Mouse (Mus musculus): ENCODE data around the gene Ptbp3. TPM values are rescaled to one million over a fixed set of nuclear protein-coding genes. Genes with fewer than 3 reads are reported as not detected.

The Ptbp3 gene
- total RNA-seq, 1 experiment: 46.1 TPM

DNA sequence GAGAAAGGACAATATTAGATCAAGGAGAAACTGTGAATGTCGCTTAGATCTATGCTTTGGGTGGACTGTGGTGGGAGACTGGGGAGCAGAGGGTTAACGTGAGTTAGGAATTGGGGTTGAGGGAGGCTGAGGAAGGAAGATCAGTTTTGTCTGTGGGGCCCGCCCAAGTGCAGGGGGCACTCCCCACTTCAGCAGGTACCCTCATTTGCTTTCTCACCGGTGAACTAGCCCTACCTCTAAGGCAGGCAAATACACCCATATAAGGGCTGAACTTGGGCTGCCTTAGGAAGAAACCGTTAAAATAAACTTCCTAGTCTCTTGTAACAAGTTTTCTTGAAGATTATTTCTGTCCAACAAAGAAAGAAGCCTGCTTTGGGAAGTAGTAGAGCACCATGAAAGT lies 110.1 kb downstream of the Ptbp3 start:
- Histone ChIP-seq H3K9me3 (ENCODE audit: control insufficient read depth, insufficient read depth, low read depth, low read length) (no peaks in the 10 kb centered on the region), H3K4me3 (ENCODE audit: insufficient read depth in 1 of 2, low read depth in 1 of 2, low read length in 2 of 2, poor library complexity in 1 of 2, severe bottlenecking in 1 of 2) (no peak overlapping the region), H3K36me3 (ENCODE audit: control insufficient read depth, insufficient read depth, low read length, poor library complexity, severe bottlenecking) (no peaks in the 10 kb centered on the region), H3K9ac (ENCODE audit: insufficient read depth, low read depth, low read length, poor library complexity, severe bottlenecking) (no peak overlapping the region), H3K4me1 (ENCODE audit: control insufficient read depth in 2 of 2, insufficient read depth in 2 of 2, low read length in 2 of 2, poor library complexity in 1 of 2) (peaks cover 0 to 5% of the 10 kb centered on the region in 2 experiments; a peak in 1 of 4 replicates), H3K27ac (ENCODE audit: insufficient read depth, low read depth, low read length, poor library complexity, severe bottlenecking) (no peak overlapping the region)
- DNase-seq (ENCODE audit: low read depth, low spot score): no peak
- in situ Hi-C loops (cut with MboI; ENCODE audit: low sequenced_read_pairs in 2 of 2, unreplicated experiment in 2 of 2): no loop called here
- no peak for TF ChIP-seq ZC3H11A (IDR thresholded peaks at IDR 0.05; ENCODE audit: borderline replicate concordance, low read depth, low read length)
- TF ChIP-seq HCFC1 (IDR thresholded peaks at IDR 0.05; ENCODE audit: borderline replicate concordance, insufficient read depth, low read length): no peak
- TF ChIP-seq MAFK (IDR thresholded peaks at IDR 0.05; ENCODE audit: insufficient read depth, low read depth, low read length): no peak
- no peak for TF ChIP-seq ZNF384 (IDR thresholded peaks at IDR 0.05; ENCODE audit: low read depth, low read length)
- no peak for TF ChIP-seq CHD2 (IDR thresholded peaks at IDR 0.05; ENCODE audit: low read depth, low read length)

DNA sequence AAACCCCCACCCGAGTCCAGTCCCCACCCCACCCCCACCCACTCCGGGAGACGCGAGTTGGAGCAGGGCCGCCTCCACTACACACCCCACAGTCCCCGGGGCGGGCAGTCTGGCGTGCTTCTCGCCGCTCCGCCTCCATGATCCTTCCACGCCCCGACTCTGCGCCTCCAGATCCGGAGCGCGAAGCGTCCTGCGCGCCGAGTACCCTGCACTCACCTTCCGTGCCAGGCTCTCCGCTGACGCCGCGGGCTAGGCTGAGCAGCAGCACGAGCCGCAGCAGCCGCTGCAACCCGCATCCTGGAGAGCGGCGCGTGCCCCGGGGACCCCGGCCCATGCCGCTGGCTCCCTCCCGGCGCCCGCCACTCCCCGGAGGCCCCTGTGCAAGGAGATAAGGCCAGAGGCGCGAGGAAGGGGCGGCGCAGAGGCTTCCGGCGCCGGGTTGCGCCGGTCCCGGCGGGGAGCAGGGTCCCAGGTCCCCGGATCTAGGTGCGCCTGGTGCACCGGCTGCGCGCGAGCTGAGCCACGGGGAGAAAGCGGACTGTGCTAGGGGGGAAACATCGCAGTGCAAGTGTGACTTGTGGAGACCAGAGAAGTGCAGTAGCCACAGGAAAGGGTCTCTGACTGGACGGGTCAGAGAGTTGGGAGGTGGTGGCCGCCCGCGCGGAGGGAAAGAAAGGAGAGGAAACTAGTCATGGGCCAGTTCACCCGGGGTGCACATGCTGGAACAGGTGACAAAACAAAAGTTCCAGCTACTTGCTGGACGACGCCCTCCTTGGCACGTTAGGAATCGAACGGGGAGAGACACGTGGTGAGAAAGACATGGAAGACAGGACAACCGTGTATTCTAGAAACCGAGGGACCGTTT lies 110.9 kb downstream of the Ptbp3 start, which contains the start of gene Susd1:
TSS of gene Susd1 (minus strand) at position 644 of the 865 bp plus-strand sequence.
- peak; percentile 44 for DNase-seq (ENCODE audit: low read depth, low spot score)
- Histone ChIP-seq H3K36me3 (ENCODE audit: control insufficient read depth, insufficient read depth, low read length, poor library complexity, severe bottlenecking) (no peaks in the 10 kb centered on the region), H3K27ac (ENCODE audit: insufficient read depth, low read depth, low read length, poor library complexity, severe bottlenecking) (no peak within 1 kb of the TSS), H3K9me3 (ENCODE audit: control insufficient read depth, insufficient read depth, low read depth, low read length) (no peaks in the 10 kb centered on the region), H3K9ac (ENCODE audit: insufficient read depth, low read depth, low read length, poor library complexity, severe bottlenecking) (peak within 1 kb of the TSS; percentile 65), H3K4me3 (ENCODE audit: insufficient read depth in 1 of 2, low read depth in 1 of 2, low read length in 2 of 2, poor library complexity in 1 of 2, severe bottlenecking in 1 of 2) (peak within 1 kb of the TSS; percentile 68 to 69), H3K4me1 (ENCODE audit: control insufficient read depth in 2 of 2, insufficient read depth in 2 of 2, low read length in 2 of 2, poor library complexity in 1 of 2) (peaks cover 0 to 10% of the 10 kb centered on the region in 2 experiments; a peak in 1 of 4 replicates)
- TF ChIP-seq MAFK (IDR thresholded peaks at IDR 0.05; ENCODE audit: insufficient read depth, low read depth, low read length) (no peak), ZC3H11A (IDR thresholded peaks at IDR 0.05; ENCODE audit: borderline replicate concordance, low read depth, low read length) (no peak), CHD2 (IDR thresholded peaks at IDR 0.05; ENCODE audit: low read depth, low read length) (no peak), HCFC1 (IDR thresholded peaks at IDR 0.05; ENCODE audit: borderline replicate concordance, insufficient read depth, low read length) (no peak), ZNF384 (IDR thresholded peaks at IDR 0.05; ENCODE audit: low read depth, low read length) (no peak)
- in situ Hi-C loops (cut with MboI; ENCODE audit: low sequenced_read_pairs in 2 of 2, unreplicated experiment in 2 of 2): no loop called here

DNA sequence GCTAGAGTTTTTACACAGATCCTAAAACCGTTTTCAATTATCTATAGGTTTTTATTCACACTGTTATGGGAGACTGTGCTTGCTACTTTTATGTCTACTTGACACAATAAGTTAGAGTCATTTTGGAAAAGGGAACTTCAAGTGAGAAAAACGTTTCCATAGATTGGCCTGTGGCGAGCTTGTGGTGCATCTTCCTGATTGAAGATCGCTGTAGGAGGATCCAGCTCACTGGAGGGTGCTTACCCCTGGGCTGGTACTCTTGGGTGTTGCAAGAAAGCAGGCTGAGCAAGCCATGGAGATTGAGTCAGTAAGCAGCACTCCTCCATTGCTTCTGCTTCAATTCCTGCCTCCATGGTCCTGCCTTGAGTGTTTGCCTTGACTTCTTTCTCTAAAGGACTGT lies 113.2 kb downstream of the Ptbp3 start:
- Histone ChIP-seq H3K4me1 (ENCODE audit: control insufficient read depth in 2 of 2, insufficient read depth in 2 of 2, low read length in 2 of 2, poor library complexity in 1 of 2) (peaks cover 3 to 10% of the 10 kb centered on the region in 2 experiments; a peak in 2 of 4 replicates), H3K36me3 (ENCODE audit: control insufficient read depth, insufficient read depth, low read length, poor library complexity, severe bottlenecking) (no peaks in the 10 kb centered on the region), H3K4me3 (ENCODE audit: insufficient read depth in 1 of 2, low read depth in 1 of 2, low read length in 2 of 2, poor library complexity in 1 of 2, severe bottlenecking in 1 of 2) (no peak overlapping the region), H3K9ac (ENCODE audit: insufficient read depth, low read depth, low read length, poor library complexity, severe bottlenecking) (no peak overlapping the region), H3K27ac (ENCODE audit: insufficient read depth, low read depth, low read length, poor library complexity, severe bottlenecking) (no peak overlapping the region), H3K9me3 (ENCODE audit: control insufficient read depth, insufficient read depth, low read depth, low read length) (no peaks in the 10 kb centered on the region)
- TF ChIP-seq ZC3H11A (IDR thresholded peaks at IDR 0.05; ENCODE audit: borderline replicate concordance, low read depth, low read length) (no peak), ZNF384 (IDR thresholded peaks at IDR 0.05; ENCODE audit: low read depth, low read length) (no peak), MAFK (IDR thresholded peaks at IDR 0.05; ENCODE audit: insufficient read depth, low read depth, low read length) (no peak), CHD2 (IDR thresholded peaks at IDR 0.05; ENCODE audit: low read depth, low read length) (no peak), HCFC1 (IDR thresholded peaks at IDR 0.05; ENCODE audit: borderline replicate concordance, insufficient read depth, low read length) (no peak)
- in situ Hi-C loops (cut with MboI; ENCODE audit: low sequenced_read_pairs in 2 of 2, unreplicated experiment in 2 of 2): no loop called here
- DNase-seq (ENCODE audit: low read depth, low spot score): no peak

DNA sequence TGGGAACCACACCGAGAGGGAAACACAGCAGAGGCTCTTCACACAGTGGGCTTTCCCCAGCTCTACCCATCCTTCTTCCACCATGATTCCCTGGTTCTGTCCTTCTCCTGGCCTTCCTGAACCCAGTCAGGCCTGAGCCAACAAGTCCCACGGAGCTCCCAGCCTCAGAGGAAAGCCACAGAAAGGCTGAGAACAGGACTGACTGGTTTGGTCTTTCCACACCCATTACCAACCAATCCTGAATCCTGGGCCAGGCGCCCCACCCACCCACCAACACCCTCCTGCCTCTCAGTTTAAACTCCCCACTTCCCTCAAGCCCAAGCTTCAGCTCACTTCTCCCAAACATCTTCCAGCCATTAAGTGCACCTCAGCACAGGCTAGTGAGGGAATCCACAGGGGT lies 115.1 kb downstream of the Ptbp3 start:
- no peaks in the 10 kb centered on the region for H3K9me3 ChIP-seq (ENCODE audit: control insufficient read depth, insufficient read depth, low read depth, low read length)
- H3K4me1 ChIP-seq (ENCODE audit: control insufficient read depth in 2 of 2, insufficient read depth in 2 of 2, low read length in 2 of 2, poor library complexity in 1 of 2): peaks cover 3 to 8% of the 10 kb centered on the region in 2 experiments; a peak in 2 of 4 replicates
- TF ChIP-seq ZNF384 (IDR thresholded peaks at IDR 0.05; ENCODE audit: low read depth, low read length) (no peak), MAFK (IDR thresholded peaks at IDR 0.05; ENCODE audit: insufficient read depth, low read depth, low read length) (no peak)
- no peaks in the 10 kb centered on the region for H3K36me3 ChIP-seq (ENCODE audit: control insufficient read depth, insufficient read depth, low read length, poor library complexity, severe bottlenecking)
- H3K27ac ChIP-seq (ENCODE audit: insufficient read depth, low read depth, low read length, poor library complexity, severe bottlenecking): no peak overlapping the region
- in situ Hi-C loops (cut with MboI; ENCODE audit: low sequenced_read_pairs in 2 of 2, unreplicated experiment in 2 of 2): no loop called here
- no peak overlapping the region for H3K4me3 ChIP-seq (ENCODE audit: insufficient read depth in 1 of 2, low read depth in 1 of 2, low read length in 2 of 2, poor library complexity in 1 of 2, severe bottlenecking in 1 of 2)
- no peak for DNase-seq (ENCODE audit: low read depth, low spot score)
- no peak overlapping the region for H3K9ac ChIP-seq (ENCODE audit: insufficient read depth, low read depth, low read length, poor library complexity, severe bottlenecking)
